9 mouse cellular contexts compared by ENCODE assay signal in the genomic region with DNA sequence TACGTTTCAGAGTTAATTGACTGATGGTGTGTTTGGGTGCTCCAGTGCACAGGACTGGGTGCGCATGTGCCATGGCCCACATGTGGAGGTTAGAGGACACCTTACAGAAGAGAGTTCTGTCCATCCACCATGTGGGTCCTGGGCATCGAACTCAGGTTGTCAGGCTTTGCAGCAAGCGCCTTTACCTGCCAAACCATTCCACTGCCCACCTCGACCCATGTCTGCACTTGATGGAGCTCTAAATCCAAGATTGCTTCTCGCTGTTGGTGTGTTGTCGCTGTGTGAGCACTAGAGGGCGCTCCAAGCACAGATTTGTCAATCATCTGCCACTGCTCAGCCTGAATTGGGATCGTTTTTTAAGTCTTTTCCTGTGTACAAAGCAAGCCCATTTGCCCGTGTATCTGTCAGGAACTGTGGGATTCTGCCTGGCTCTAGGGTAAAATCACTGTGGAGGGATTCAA. TPM values are rescaled to one million over a fixed set of nuclear protein-coding genes. Genes with fewer than 3 reads are reported as not detected.
DNase-seq lines count a peak whose midpoint lies in the region; ATAC-seq and TF ChIP-seq lines count a peak whose summit lies in the region.
"Had no signal": no experiment of that assay in that cellular context is flagged by ENCODE, and none has a peak within 500 bp of the region (broad histone marks: within the 10 kb centered on the region; RNA-seq: fewer than 3 reads in every experiment).

No protein-coding gene starts in this region.

- no peaks in the 10 kb centered on the region for H3K36me3 ChIP-seq in ES-Bruce4 (ENCODE audit: control insufficient read depth, insufficient read depth, low read length, poor library complexity, severe bottlenecking)
- no peaks in the 10 kb centered on the region for H3K36me3 ChIP-seq in forebrain, embryonic 12.5 days (replicated peaks)
- no peaks in the 10 kb centered on the region for H3K36me3 ChIP-seq in lung, embryonic 16.5 days (ENCODE audit: control insufficient read depth, insufficient read depth, low read length)

- H3K4me1 ChIP-seq in ES-Bruce4 (ENCODE audit: control insufficient read depth, insufficient read depth, low read length), result no peaks in the 10 kb centered on the region
- H3K4me1 ChIP-seq in forebrain, embryonic 12.5 days, result 0 out of 2 replicates have a peak, but pooled peaks cover 4% of the 10 kb centered on the region
- H3K4me1 ChIP-seq in lung, embryonic 16.5 days (replicated peaks; ENCODE audit: control insufficient read depth, insufficient read depth, low read length), result peaks cover 3% of the 10 kb centered on the region; the same call in 1 of the 2 replicates

- no peaks in the 10 kb centered on the region for H3K27me3 ChIP-seq in ES-Bruce4 (ENCODE audit: control insufficient read depth, insufficient read depth, low read length, poor library complexity, severe bottlenecking)
- peaks cover 4% of the 10 kb centered on the region for H3K27me3 ChIP-seq in forebrain, embryonic 12.5 days
- no peaks in the 10 kb centered on the region for H3K27me3 ChIP-seq in lung, embryonic 16.5 days (ENCODE audit: control insufficient read depth, insufficient read depth, low read depth, low read length)

- no peak overlapping the region for H3K4me2 ChIP-seq in forebrain, embryonic 12.5 days
- H3K4me2 ChIP-seq in lung, embryonic 16.5 days (ENCODE audit: low read depth, low read length), result peak overlapping the region; percentile 20; the same call in 1 of the 2 replicates

- H3K9me3 ChIP-seq in ES-Bruce4 (replicated peaks; ENCODE audit: control insufficient read depth, insufficient read depth, low read length, poor library complexity, severe bottlenecking), result no peaks in the 10 kb centered on the region
- H3K9me3 ChIP-seq in forebrain, embryonic 12.5 days, result no peaks in the 10 kb centered on the region
- H3K9me3 ChIP-seq in lung, embryonic 16.5 days (ENCODE audit: control insufficient read depth, low read length), result no peaks in the 10 kb centered on the region

- peak; percentile 66 for DNase-seq in brain, embryonic 18.5 days (ENCODE audit: low read depth, low spot score)
- DNase-seq in heart, postnatal 4 days, result peak; percentile 85
- DNase-seq in layer of hippocampus, adult 18-20 months (ENCODE audit: low spot score in 2 of 2), result peak; percentile 53 to 84
- peak; percentile 72 for DNase-seq in ovary, postnatal 14 days (ENCODE audit: low spot score)
- peak; percentile 40 to 82 for DNase-seq in thymus, postnatal 10 days (ENCODE audit: low spot score in 2 of 2)

- peak; percentile 32; the same call in 1 of the 2 replicates for ATAC-seq in forebrain, embryonic 12.5 days (ENCODE audit: low FRiP score)
- peak; percentile 60 for ATAC-seq in lung, embryonic 16.5 days (ENCODE audit: low read depth)

- no peak overlapping the region for H3K4me3 ChIP-seq in ES-Bruce4 (ENCODE audit: low read depth, low read length)
- H3K4me3 ChIP-seq in forebrain, embryonic 12.5 days (replicated peaks), result no peak overlapping the region
- H3K4me3 ChIP-seq in lung, embryonic 16.5 days (ENCODE audit: low read length), result no peak overlapping the region

- H3K27ac ChIP-seq in ES-Bruce4 (ENCODE audit: insufficient read depth, low read length), result no peak overlapping the region
- no peak overlapping the region for H3K27ac ChIP-seq in forebrain, embryonic 12.5 days
- no peak overlapping the region for H3K27ac ChIP-seq in lung, embryonic 16.5 days (ENCODE audit: low read length)
- H3K27ac ChIP-seq: macrophage had no signal

- peak; percentile 98 for TF ChIP-seq CTCF in ES-Bruce4 (IDR thresholded peaks at IDR 0.05; ENCODE audit: low read depth, low read length)

- WGBS in forebrain, embryonic 12.5 days, result 27% methylated on average over 10 of the region's 10 CpGs
- WGBS in lung, embryonic 16.5 days, result 19% methylated on average over 10 of the region's 10 CpGs

- TF ChIP-seq POLR2A in ES-Bruce4 (IDR thresholded peaks at IDR 0.05; ENCODE audit: insufficient read depth, low read length), result no peak

- no peak for TF ChIP-seq EP300 in ES-Bruce4 (IDR thresholded peaks at IDR 0.05; ENCODE audit: insufficient read depth, low read depth, low read length)

- no peak overlapping the region for H3K9ac ChIP-seq in ES-Bruce4 (ENCODE audit: low read depth, poor library complexity, severe bottlenecking)
- H3K9ac ChIP-seq in forebrain, embryonic 12.5 days, result no peak overlapping the region
- H3K9ac ChIP-seq in lung, embryonic 16.5 days (ENCODE audit: low read length), result no peak overlapping the region

RNA-seq across cellular contexts. Expression of gene Gm11077, which starts 14.1 kb away (rescaled TPM):
- not detected in 2 replicates for polyA plus RNA-seq in ES-Bruce4 (2011; ENCODE audit: insufficient read depth, insufficient read length, low read depth, missing spikeins)
- polyA plus RNA-seq in forebrain, embryonic 12.5 days (2016; fragmentation: Nextera tagmentation; extraction: Ambion mirVana), result not detected in 2 replicates
- total RNA-seq in heart, postnatal 4 days (2021), result not detected
- not detected for total RNA-seq in layer of hippocampus, adult 18-20 months (2021)
- polyA plus RNA-seq in lung, embryonic 16.5 days (2015; fragmentation: Nextera tagmentation; extraction: Ambion mirVana), result not detected in 2 replicates
- polyA plus RNA-seq: macrophage had no signal
